Mouse (Mus musculus) bone marrow macrophage, adult 2 months (primary cell): ENCODE data around the gene Ptdss2. TPM values are rescaled to one million over a fixed set of nuclear protein-coding genes. Genes with fewer than 3 reads are reported as not detected.

ENCODE experiments used
- H3K27ac ChIP-seq: 2 replicates; pipeline ENCODE4 v1.5.1; 2012; ENCODE audit warnings: low read depth, low read length; ENCODE audit not compliant: insufficient read depth
- H3K4me1 ChIP-seq: 2 replicates; pipeline ENCODE4 v1.6.1; 2012; ENCODE audit warnings: low read length; ENCODE audit not compliant: control insufficient read depth, insufficient read depth
- H3K4me3 ChIP-seq: 2 replicates; pipeline ENCODE4 v1.5.1; 2012; ENCODE audit warnings: mild to moderate bottlenecking, low read length, moderate library complexity; ENCODE audit not compliant: insufficient read depth
- CTCF ChIP-seq: IDR thresholded peaks from 2 replicates; pipeline ENCODE4 v1.5.1; 2012; ENCODE audit warnings: low read depth, mild to moderate bottlenecking, low read length, moderate library complexity
- POLR2A ChIP-seq: IDR thresholded peaks from 2 replicates; pipeline ENCODE4 v1.6.1; 2012; ENCODE audit warnings: mild to moderate bottlenecking, low read depth, low read length, borderline replicate concordance
- polyA plus RNA-seq: library from polyadenylated mRNA; stranded (reverse); fragments of >200 nt; gene quantifications from 2 replicates; pipeline ENCODE4 v1.2.4, GENCODE M21; 2012; ENCODE audit not compliant: missing spikeins, insufficient read depth, insufficient read length

Gene Ptdss2
- polyA plus RNA-seq, 1 experiment, result 20.7 TPM

GRCm38 (mm10) chr7:141145403-141145802 lies 23.2 kb downstream of the Ptdss2 start:
- no peak for TF ChIP-seq POLR2A
- no peak for TF ChIP-seq CTCF
- H3K4me3 ChIP-seq, result no peak overlapping the region
- no peaks in the 10 kb centered on the region for H3K4me1 ChIP-seq
- H3K27ac ChIP-seq, result no peak overlapping the region

GRCm38 (mm10) chr7:141146043-141146595 lies 23.9 kb downstream of the Ptdss2 start:
- TF ChIP-seq POLR2A (no peak), CTCF (no peak)
- H3K4me3 ChIP-seq, result no peak overlapping the region
- H3K27ac ChIP-seq, result no peak overlapping the region
- H3K4me1 ChIP-seq, result no peaks in the 10 kb centered on the region

- Histone ChIP-seq H3K4me3 (no peak overlapping the region), H3K27ac (no peak overlapping the region), H3K4me1 (no peaks in the 10 kb centered on the region)
- TF ChIP-seq POLR2A (no peak), CTCF (no peak)
Observed at GRCm38 (mm10) chr7:141147044-141147443, 24.9 kb downstream of the Ptdss2 start.

GRCm38 (mm10) chr7:141148639-141149038 lies 26.5 kb downstream of the Ptdss2 start:
- H3K4me1 ChIP-seq, result no peaks in the 10 kb centered on the region
- H3K27ac ChIP-seq, result no peak overlapping the region
- TF ChIP-seq POLR2A, result no peak
- no peak for TF ChIP-seq CTCF
- H3K4me3 ChIP-seq, result no peak overlapping the region

GRCm38 (mm10) chr7:141155362-141155761 lies 33.2 kb downstream of the Ptdss2 start:
- Histone ChIP-seq H3K4me1 (no peaks in the 10 kb centered on the region), H3K27ac (no peak overlapping the region), H3K4me3 (no peak overlapping the region)
- TF ChIP-seq POLR2A (no peak), CTCF (no peak)

- TF ChIP-seq POLR2A, result no peak
- TF ChIP-seq CTCF, result no peak
- H3K4me1 ChIP-seq, result peaks cover 41% of the 10 kb centered on the region
- H3K27ac ChIP-seq, result peak overlapping the region; percentile 83
- H3K4me3 ChIP-seq, result no peak overlapping the region
Observed at GRCm38 (mm10) chr7:141164397-141164796, 42.2 kb downstream of the Ptdss2 start.

GRCm38 (mm10) chr7:141164850-141165249 lies 42.7 kb downstream of the Ptdss2 start:
- Histone ChIP-seq H3K4me1 (peaks cover 46% of the 10 kb centered on the region), H3K27ac (peak overlapping the region; percentile 83), H3K4me3 (peak overlapping the region; percentile 10)
- TF ChIP-seq POLR2A, result no peak
- no peak for TF ChIP-seq CTCF

GRCm38 (mm10) chr7:141167901-141168517 lies 45.8 kb downstream of the Ptdss2 start:
- peaks cover 61% of the 10 kb centered on the region for H3K4me1 ChIP-seq
- peak overlapping the region; percentile 87 for H3K27ac ChIP-seq
- TF ChIP-seq CTCF (no peak), POLR2A (no peak)
- peak overlapping the region; percentile 73 for H3K4me3 ChIP-seq

- Histone ChIP-seq H3K4me3 (peak overlapping the region; percentile 73), H3K27ac (peak overlapping the region; percentile 87), H3K4me1 (peaks cover 62% of the 10 kb centered on the region)
- TF ChIP-seq CTCF (no peak), POLR2A (no peak)
Observed at GRCm38 (mm10) chr7:141168518-141168953, 46.4 kb downstream of the Ptdss2 start.

GRCm38 (mm10) chr7:141169300-141169699 lies 47.1 kb downstream of the Ptdss2 start:
- H3K4me3 ChIP-seq, result no peak overlapping the region
- H3K27ac ChIP-seq, result peak overlapping the region; percentile 87
- no peak for TF ChIP-seq CTCF
- TF ChIP-seq POLR2A, result no peak
- H3K4me1 ChIP-seq, result peaks cover 57% of the 10 kb centered on the region

GRCm38 (mm10) chr7:141169866-141170265 lies 47.7 kb downstream of the Ptdss2 start:
- no peak overlapping the region for H3K4me3 ChIP-seq
- H3K4me1 ChIP-seq, result peaks cover 53% of the 10 kb centered on the region
- H3K27ac ChIP-seq, result peak overlapping the region; percentile 87
- TF ChIP-seq POLR2A (no peak), CTCF (no peak)
